Mouse (Mus musculus) intestine, embryonic 15.5 days (tissue): Measurements from ENCODE around the gene Ppp1r9b. TPM values are rescaled to one million over a fixed set of nuclear protein-coding genes. Genes with fewer than 3 reads are reported as not detected.

Source experiments
- ATAC-seq: fragments of 200-750 bp; cut with Nextera tagmentation; 2 replicates; pipeline ENCODE4 v1.8.0; 2017; ENCODE audit warnings: moderate TSS enrichment, moderate library complexity
- H3K27ac ChIP-seq: fragments of 300-500 bp; sonication (generic); 2 replicates; pipeline ENCODE4 v1.5.1; 2015; ENCODE audit warnings: mild to moderate bottlenecking, inconsistent platforms
- H3K27me3 ChIP-seq: fragments of 300-500 bp; sonication (generic); replicated peaks from 2 replicates; pipeline ENCODE4 v1.6.1; 2015; ENCODE audit warnings: inconsistent platforms
- H3K36me3 ChIP-seq: fragments of 300-500 bp; sonication (generic); 2 replicates; pipeline ENCODE4 v1.6.1; 2015; ENCODE audit warnings: inconsistent platforms
- H3K4me1 ChIP-seq: fragments of 300-500 bp; sonication (generic); replicated peaks from 2 replicates; pipeline ENCODE4 v1.6.1; 2015; ENCODE audit warnings: inconsistent platforms
- H3K4me2 ChIP-seq: fragments of 300-500 bp; sonication (generic); replicated peaks from 2 replicates; pipeline ENCODE4 v1.6.1; 2015; ENCODE audit warnings: mild to moderate bottlenecking, inconsistent platforms
- H3K4me3 ChIP-seq: fragments of 300-500 bp; sonication (generic); replicated peaks from 2 replicates; pipeline ENCODE4 v1.5.1; 2015; ENCODE audit warnings: inconsistent platforms
- H3K9ac ChIP-seq: fragments of 300-500 bp; sonication (generic); 2 replicates; pipeline ENCODE4 v1.6.1; 2015; ENCODE audit warnings: inconsistent platforms
- H3K9me3 ChIP-seq: fragments of 300-500 bp; sonication (generic); 2 replicates; pipeline ENCODE4 v1.6.1; 2016; ENCODE audit warnings: inconsistent platforms
- WGBS: fragments of 180-500 bp; shearing (Covaris S2); methylation state at CpG from one replicate; pipeline ENCODE4 v1.1.7; 2015; 5-methylcytosine and 5-hydroxymethylcytosine counted together
- polyA plus RNA-seq: library from polyadenylated mRNA; unstranded; fragments of >200 nt; fragmentation: Nextera tagmentation; extraction: Ambion mirVana; gene quantifications from 2 replicates; pipeline ENCODE4 v1.2.1, GENCODE M21; 2015

The Ppp1r9b gene
- polyA plus RNA-seq, 1 experiment from 2014 or later: 6.8 TPM

DNA sequence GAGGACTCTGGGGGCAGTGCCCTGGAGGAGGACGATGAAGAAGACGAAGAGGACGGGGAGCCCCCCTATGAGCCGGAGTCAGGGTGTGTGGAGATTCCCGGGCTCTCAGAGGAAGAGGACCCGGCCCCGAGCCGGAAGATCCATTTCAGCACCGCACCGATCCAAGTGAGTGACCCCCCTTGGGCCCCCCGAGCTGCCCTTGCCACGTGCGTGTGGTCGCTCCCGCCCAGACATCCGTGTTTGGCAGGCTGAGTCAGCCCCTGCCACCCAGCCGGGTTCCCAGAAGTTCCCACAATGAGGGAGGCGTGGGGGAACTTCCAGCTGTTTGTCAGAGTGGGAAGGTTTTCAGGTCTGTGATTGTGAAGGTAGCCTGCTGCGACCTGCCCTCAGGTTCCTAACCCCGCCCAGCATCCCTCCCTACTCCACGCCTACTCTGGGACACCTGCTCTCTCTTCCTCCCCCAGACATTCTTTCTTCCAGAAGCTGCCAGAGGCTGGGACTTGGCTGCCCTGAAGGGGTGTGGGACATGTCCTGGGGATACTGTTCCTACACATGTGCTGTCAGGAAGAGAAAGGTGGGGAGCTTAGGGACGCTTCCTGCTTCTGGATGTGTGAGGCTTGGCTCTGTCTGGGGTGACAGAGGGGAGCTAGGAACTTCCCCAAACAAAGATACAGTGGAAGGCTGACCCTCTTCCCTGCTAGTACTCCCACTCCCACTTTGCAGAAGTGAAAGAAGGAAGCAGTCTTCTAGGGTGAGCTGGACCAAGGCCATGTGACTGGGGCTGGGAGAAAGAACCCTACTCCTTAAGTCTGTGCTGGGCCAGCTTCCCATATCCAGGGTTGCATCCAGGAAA is 2.1 kb downstream of the Ppp1r9b start:
- WGBS: 1% methylated on average over 22 of the region's 22 CpGs
- no peaks in the 10 kb centered on the region for H3K9me3 ChIP-seq
- H3K9ac ChIP-seq: peak overlapping the region; percentile 82
- H3K4me1 ChIP-seq: peaks cover 73% of the 10 kb centered on the region
- peak; percentile 27; the same call in 1 of the 2 replicates for ATAC-seq
- peak overlapping the region; percentile 92 for H3K27ac ChIP-seq
- no peaks in the 10 kb centered on the region for H3K27me3 ChIP-seq
- H3K36me3 ChIP-seq: peaks cover 9% of the 10 kb centered on the region
- H3K4me2 ChIP-seq: peak overlapping the region; percentile 93
- peak overlapping the region; percentile 91 for H3K4me3 ChIP-seq

DNA sequence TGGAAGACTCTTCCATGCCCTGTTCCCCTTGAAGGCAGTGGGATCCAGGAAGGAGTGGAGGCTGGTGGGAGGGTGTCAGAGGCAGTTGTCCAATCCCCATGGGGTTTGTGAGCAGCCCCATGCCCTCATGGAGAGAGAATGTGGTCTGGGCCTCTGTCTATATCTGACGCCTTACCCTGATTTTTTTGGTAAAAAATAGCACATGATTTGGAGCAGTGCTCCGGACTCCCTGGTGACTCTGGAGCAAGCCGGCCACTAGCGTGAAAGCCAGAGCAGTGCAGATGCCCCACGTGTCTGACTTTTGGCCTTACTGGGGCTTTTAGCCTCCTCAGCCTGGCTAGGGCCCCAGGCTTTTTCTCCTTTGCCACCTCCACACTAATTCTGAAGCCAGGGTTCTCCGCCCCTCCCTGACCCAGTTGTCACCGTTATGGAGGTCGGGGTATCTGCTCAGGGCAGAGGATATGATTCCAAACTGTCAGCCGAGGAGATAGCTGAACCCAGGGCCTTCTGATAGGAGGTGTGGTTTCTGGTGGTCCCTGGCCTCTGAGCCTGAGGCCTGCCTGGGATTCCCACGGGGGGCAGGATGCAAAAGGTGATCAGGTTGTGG is 3.5 kb downstream of the Ppp1r9b start:
- peak overlapping the region; percentile 82 for H3K9ac ChIP-seq
- 46% methylated on average over 10 of the region's 10 CpGs for WGBS
- no peak for ATAC-seq

DNA sequence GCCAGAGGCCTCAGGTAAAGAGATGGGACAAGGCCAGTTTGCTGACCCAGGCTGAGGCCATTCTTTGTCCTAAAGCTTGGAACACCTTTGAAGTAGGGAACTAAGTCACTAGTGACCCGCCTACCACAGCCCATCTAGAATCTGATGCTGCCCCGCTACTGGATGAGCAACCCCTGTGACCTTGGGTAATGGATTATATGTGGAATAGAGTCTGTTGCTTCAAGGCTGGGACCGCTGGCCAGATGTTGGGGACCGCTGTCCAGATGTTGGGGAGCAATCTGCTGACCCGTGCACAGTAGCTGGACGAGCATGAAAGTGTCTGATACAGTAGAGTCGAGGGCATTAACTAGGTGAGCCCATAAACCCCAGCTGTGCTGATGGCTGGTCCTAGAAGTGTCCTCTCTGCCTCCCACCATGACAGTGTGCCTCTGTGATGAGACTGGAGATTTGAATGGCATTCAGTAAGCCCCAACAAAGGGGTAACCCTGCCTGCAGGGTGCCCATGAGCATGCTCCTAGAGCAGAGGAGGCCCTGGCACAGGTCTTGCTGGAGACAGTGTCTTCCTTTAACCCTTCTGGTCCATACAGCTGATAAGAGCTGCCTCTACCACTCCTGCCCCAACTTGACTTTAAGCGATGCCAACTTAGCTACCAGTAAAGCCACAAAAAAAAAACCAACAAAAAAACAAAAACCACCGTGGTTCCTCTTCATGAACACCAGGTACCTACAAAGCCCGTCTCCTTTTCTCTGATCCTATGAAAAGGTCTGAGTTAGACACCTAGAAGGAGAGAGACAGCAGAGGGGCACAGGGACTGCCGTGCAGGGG is 4.3 kb downstream of the Ppp1r9b start:
- H3K4me1 ChIP-seq: peaks cover 61% of the 10 kb centered on the region
- 83% methylated on average over 11 of the region's 11 CpGs for WGBS
- peaks cover 19% of the 10 kb centered on the region for H3K36me3 ChIP-seq

More for the DNA sequence above, 3.5 kb downstream of the Ppp1r9b start:
- H3K4me2 ChIP-seq: peak overlapping the region; percentile 93
- no peak overlapping the region for H3K27ac ChIP-seq
- peak overlapping the region; percentile 91 for H3K4me3 ChIP-seq
- no peaks in the 10 kb centered on the region for H3K27me3 ChIP-seq
- H3K4me1 ChIP-seq: peaks cover 65% of the 10 kb centered on the region
- H3K36me3 ChIP-seq: peaks cover 14% of the 10 kb centered on the region
- no peaks in the 10 kb centered on the region for H3K9me3 ChIP-seq

DNA sequence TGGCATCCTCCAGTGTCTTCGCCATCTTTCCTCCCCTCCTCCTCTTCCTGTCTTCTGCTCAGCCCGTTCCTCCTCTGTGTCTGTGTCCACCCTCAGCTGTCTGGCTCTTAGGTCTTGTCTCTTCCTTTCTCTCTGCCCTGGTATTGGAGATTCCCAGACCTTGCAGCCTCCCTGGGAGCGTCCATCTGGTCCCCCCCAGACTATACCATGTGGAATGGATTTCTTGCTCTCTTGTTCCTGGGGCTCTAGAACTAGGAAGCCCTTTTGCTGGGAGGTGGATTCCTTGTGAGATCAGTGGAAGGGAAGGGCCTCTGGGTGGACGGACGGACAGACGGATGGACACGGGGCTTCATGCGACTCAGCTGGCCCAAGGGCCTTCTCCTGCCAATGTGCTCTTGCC is 5.3 kb downstream of the Ppp1r9b start:
- Histone ChIP-seq H3K4me1 (peaks cover 66% of the 10 kb centered on the region), H3K27ac (no peak overlapping the region), H3K4me3 (no peak overlapping the region), H3K9me3 (no peaks in the 10 kb centered on the region), H3K27me3 (no peaks in the 10 kb centered on the region), H3K4me2 (peak overlapping the region; percentile 93), H3K9ac (no peak overlapping the region), H3K36me3 (peaks cover 19% of the 10 kb centered on the region)
- no peak for ATAC-seq
- 82% methylated on average over 8 of the region's 8 CpGs for WGBS

More for the DNA sequence above, 4.3 kb downstream of the Ppp1r9b start:
- Histone ChIP-seq H3K9ac (peak overlapping the region; percentile 82), H3K27ac (no peak overlapping the region), H3K4me3 (peak overlapping the region; percentile 91), H3K9me3 (no peaks in the 10 kb centered on the region), H3K27me3 (no peaks in the 10 kb centered on the region), H3K4me2 (peak overlapping the region; percentile 93)
- no peak for ATAC-seq

DNA sequence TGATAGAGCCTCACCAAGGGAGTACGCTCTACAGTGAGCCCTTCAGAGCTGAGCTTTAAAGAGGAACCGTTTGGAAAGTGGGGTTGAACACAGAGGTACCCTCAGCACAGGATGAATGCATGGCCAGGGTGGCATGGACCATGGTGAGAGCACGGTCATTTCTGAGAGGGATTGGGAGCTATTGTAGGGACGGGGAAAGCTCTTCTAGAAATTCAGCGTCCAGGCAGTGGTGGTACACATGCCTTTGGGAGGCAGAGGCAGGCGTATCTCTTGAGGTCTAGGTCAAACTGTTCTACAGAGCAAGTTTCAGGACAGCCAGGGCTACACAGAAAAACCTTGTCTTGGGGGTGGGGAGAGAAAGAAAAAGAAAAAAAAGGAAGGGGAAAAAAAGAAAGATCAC is 6.1 kb downstream of the Ppp1r9b start:
- H3K4me3 ChIP-seq: no peak overlapping the region
- H3K4me1 ChIP-seq: peaks cover 65% of the 10 kb centered on the region
- no peaks in the 10 kb centered on the region for H3K27me3 ChIP-seq
- H3K9ac ChIP-seq: no peak overlapping the region
- ATAC-seq: no peak
- 91% methylated on average over 6 of the region's 6 CpGs for WGBS
- H3K4me2 ChIP-seq: no peak overlapping the region
- peaks cover 25% of the 10 kb centered on the region for H3K36me3 ChIP-seq
- H3K27ac ChIP-seq: no peak overlapping the region
- H3K9me3 ChIP-seq: no peaks in the 10 kb centered on the region

DNA sequence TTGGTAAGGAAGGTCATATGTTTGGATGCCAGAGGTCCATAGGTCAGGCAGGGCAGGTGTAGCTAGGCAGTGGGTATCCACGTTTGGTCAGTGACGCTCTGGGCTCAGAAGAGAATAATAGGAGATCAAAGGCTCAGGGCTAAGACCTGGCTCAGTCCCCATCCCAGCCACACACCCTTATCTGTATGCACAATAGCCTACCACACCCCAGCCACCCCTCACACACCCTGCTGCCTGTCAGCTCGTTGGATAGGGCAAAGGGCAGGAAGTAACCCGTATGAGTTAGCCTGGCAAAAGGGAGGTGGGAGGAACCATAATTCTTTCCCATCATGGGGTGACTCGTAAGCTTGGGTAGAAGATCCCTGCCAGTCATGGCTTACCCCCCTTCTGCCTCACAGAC is 6.8 kb downstream of the Ppp1r9b start:
- Histone ChIP-seq H3K27me3 (no peaks in the 10 kb centered on the region), H3K9ac (no peak overlapping the region), H3K4me2 (peak overlapping the region; percentile 26; the same call in 1 of the 2 replicates), H3K9me3 (no peaks in the 10 kb centered on the region), H3K4me3 (no peak overlapping the region), H3K36me3 (peaks cover 31% of the 10 kb centered on the region), H3K27ac (0 out of 2 replicates have a peak overlapping the region, but pooled peaks have one; percentile 17), H3K4me1 (peaks cover 59% of the 10 kb centered on the region)
- ATAC-seq: peak; percentile 81
- WGBS: 32% methylated on average over 5 of the region's 5 CpGs

DNA sequence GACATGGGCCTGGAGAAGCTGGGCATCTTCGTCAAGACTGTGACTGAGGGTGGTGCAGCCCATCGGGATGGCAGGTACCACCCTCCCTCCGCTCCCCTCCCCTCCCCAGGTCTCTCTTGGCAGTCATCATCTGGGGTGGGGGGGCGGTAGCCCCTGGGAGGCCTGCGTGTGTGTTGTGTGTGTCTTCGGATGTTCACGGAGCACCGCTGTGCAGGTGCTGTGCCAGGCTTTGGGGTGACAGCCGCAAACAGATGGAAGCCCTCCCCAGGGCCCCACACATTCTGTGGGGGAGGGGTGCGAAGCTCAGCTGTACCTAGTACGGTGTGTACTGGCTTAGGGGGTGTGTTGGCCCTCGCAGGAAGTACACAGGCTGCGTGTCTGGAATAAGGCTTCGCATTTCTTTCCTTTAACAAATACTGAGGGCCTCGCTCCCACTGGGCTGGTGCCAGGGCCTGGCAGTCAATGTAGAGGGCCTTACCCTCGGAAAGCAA is 7.3 kb downstream of the Ppp1r9b start:
- no peaks in the 10 kb centered on the region for H3K9me3 ChIP-seq
- no peak overlapping the region for H3K9ac ChIP-seq
- 0 out of 2 replicates have a peak, but pooled peaks have one; percentile 11 for ATAC-seq
- WGBS: 76% methylated on average over 16 of the region's 16 CpGs
- H3K36me3 ChIP-seq: peaks cover 35% of the 10 kb centered on the region
- peaks cover 54% of the 10 kb centered on the region for H3K4me1 ChIP-seq
- peak overlapping the region; percentile 26; the same call in 1 of the 2 replicates for H3K4me2 ChIP-seq
- H3K27ac ChIP-seq: 0 out of 2 replicates have a peak overlapping the region, but pooled peaks have one; percentile 17
- H3K4me3 ChIP-seq: no peak overlapping the region
- H3K27me3 ChIP-seq: no peaks in the 10 kb centered on the region

DNA sequence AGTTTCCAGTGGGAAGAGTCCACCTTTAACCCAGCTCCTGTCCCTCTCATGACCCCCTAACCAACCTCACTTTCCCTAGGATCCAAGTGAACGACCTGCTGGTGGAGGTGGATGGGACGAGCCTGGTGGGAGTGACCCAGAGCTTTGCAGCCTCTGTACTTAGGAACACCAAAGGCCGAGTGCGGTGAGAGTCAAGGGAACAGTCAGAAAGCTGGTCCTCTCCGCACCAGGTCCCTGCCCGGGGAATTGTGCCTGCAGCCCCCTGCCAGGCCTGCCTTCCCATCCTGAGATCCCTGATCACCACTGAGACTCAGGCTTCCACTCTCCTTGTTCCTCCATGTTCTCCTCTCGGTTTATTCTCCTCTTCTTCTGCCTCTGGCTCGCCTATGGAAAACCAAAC is 9.3 kb downstream of the Ppp1r9b start:
- Histone ChIP-seq H3K27me3 (no peaks in the 10 kb centered on the region), H3K9me3 (no peaks in the 10 kb centered on the region), H3K27ac (peak overlapping the region; percentile 44; the same call in 1 of the 2 replicates), H3K4me2 (no peak overlapping the region), H3K4me1 (peaks cover 33% of the 10 kb centered on the region), H3K4me3 (no peak overlapping the region), H3K36me3 (peaks cover 38% of the 10 kb centered on the region), H3K9ac (no peak overlapping the region)
- ATAC-seq: no peak
- 66% methylated on average over 8 of the region's 8 CpGs for WGBS

DNA sequence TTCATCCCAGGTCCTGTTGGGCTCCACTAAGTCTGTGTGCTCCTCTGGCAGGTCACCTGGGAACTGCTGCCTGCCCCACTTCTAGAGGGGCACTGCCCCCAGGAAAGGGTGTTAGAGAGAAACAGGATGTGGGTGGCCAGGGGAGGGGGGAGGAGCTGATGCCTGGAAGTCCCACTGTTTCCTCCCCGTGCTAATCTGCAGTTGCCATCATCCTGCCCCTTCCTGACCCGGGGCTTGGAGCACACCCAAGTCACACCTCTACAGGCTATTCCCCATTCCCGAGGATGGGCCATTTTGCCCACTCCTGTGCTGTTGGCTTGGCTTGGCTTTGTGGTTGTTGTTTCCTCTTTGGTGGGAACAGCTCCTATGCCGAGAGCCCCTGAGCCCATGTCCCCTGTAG is 9.7 kb downstream of the Ppp1r9b start:
- H3K36me3 ChIP-seq: peaks cover 39% of the 10 kb centered on the region
- no peaks in the 10 kb centered on the region for H3K9me3 ChIP-seq
- H3K27me3 ChIP-seq: no peaks in the 10 kb centered on the region
- WGBS: 41% methylated on average over 4 of the region's 4 CpGs
- H3K27ac ChIP-seq: peak overlapping the region; percentile 44; the same call in 1 of the 2 replicates
- no peak overlapping the region for H3K9ac ChIP-seq
- H3K4me1 ChIP-seq: peaks cover 30% of the 10 kb centered on the region
- ATAC-seq: no peak
- no peak overlapping the region for H3K4me2 ChIP-seq
- no peak overlapping the region for H3K4me3 ChIP-seq

DNA sequence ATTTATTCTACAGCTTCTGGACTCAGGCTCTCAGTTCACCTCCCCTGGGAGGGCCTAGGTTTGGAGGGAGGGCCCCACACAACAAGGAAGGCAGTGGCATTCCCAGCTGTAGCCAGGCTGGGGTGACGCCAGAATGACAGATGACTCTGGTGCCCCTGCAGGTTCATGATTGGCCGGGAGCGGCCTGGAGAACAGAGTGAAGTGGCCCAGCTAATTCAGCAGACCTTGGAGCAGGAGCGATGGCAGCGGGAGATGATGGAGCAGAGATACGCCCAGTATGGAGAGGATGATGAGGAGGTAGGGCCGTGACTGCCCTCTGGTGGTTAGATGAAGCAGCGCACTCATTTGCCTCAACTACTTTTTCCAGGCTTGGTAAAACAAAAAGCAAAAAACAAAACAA is 10.2 kb downstream of the Ppp1r9b start:
- Histone ChIP-seq H3K4me1 (peaks cover 29% of the 10 kb centered on the region), H3K27ac (peak overlapping the region; percentile 44), H3K36me3 (peaks cover 39% of the 10 kb centered on the region), H3K9me3 (no peaks in the 10 kb centered on the region), H3K9ac (no peak overlapping the region), H3K4me3 (no peak overlapping the region), H3K4me2 (no peak overlapping the region), H3K27me3 (no peaks in the 10 kb centered on the region)
- WGBS: 3% methylated on average over 8 of the region's 8 CpGs
- peak; percentile 46 for ATAC-seq

DNA sequence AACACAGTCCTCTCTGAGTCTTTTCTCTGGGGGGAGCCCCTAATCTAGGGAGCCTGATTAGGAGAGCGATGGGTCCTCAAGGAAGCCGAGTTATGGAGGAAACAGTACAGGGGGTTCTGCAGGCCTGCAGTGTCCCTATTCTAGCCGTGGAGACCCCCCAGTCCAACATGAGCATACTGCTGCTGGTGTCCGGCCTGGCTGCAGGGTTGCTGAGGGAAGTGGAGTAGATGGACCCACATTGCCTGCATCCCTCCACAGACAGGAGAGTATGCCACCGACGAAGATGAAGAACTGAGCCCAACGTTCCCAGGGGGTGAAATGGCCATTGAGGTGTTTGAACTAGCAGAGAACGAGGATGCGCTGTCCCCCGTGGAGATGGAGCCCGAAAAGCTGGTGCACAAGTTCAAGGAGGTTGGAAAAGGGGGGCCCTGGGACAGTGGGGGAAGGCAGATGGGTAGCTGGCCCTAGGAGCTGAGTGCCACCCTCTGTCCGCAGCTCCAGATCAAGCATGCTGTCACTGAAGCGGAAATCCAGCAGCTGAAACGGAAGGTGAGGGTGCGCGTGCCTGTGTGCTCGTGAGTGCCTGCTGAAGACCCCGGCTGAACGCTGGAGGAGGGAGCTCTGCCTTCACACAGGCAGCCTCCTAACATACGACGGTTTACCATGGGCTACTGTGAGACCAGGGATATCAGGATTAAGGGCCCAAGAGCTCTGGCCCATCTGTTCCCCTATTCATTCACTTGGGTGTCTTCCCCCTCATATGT is 10.9 kb downstream of the Ppp1r9b start:
- Histone ChIP-seq H3K36me3 (peaks cover 34% of the 10 kb centered on the region), H3K27ac (no peak overlapping the region)

More for the DNA sequence above, 10.9 kb downstream of the Ppp1r9b start:
- no peak for ATAC-seq
- peaks cover 32% of the 10 kb centered on the region for H3K4me1 ChIP-seq
- H3K4me2 ChIP-seq: no peak overlapping the region
- H3K9me3 ChIP-seq: no peaks in the 10 kb centered on the region
- H3K4me3 ChIP-seq: no peak overlapping the region
- no peak overlapping the region for H3K9ac ChIP-seq
- 88% methylated on average over 21 of the region's 21 CpGs for WGBS
- no peaks in the 10 kb centered on the region for H3K27me3 ChIP-seq
